19 mouse cellular contexts compared by ENCODE assay signal in the genomic region with DNA sequence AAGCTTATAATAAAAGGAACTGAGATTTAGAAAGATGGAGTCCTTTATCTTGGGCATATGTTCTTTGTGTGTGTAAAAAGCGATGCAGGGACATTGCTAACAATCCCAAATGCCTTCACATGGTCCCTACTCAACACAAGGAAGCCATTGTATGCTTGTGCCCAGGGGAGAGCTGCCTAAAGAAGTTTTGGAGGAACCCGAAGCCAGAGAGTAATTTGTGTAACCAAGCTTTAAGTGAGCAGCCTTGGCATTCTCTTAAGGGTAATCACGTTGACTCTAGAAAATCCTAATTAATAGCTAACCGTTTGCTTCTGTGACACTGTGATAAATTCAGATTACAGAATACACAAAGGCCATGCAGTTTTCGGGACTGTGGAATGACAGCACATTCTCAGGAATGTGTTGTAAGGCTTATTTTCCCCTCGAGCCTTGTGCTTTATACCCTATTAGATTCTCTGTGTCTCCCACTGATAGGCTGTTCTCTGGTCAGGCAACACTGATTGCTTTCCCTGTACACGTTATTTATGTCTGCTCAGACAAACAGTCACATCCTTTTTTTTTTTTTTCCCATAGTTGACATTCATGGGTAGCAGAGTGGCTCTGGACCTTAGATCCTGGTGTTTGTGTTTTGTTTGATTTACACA. TPM values are rescaled to one million over a fixed set of nuclear protein-coding genes. Genes with fewer than 3 reads are reported as not detected.
A peak's percentile ranks its signal among the peaks of the same experiment; 100 is the strongest.
DNase-seq lines count a peak whose midpoint lies in the region; ATAC-seq and TF ChIP-seq lines count a peak whose summit lies in the region.
"Had no signal": no experiment of that assay in that cellular context is flagged by ENCODE, and none has a peak within 500 bp of the region (broad histone marks: within the 10 kb centered on the region; RNA-seq: fewer than 3 reads in every experiment).

No protein-coding gene starts in this region.

- H3K27ac ChIP-seq in forebrain, embryonic 12.5 days: no peak overlapping the region
- H3K27ac ChIP-seq in forebrain, postnatal 0 days (ENCODE audit: low read depth, low read length): no peak overlapping the region
- no peak overlapping the region for H3K27ac ChIP-seq in midbrain, embryonic 14.5 days (replicated peaks; ENCODE audit: low read depth, low read length)
- H3K27ac ChIP-seq in midbrain, embryonic 13.5 days: no peak overlapping the region
- no peak overlapping the region for H3K27ac ChIP-seq in forebrain, embryonic 15.5 days (replicated peaks)
- peak overlapping the region; percentile 64 for H3K27ac ChIP-seq in neural tube, embryonic 14.5 days (ENCODE audit: low read depth, low read length)
- H3K27ac ChIP-seq: embryonic facial prominence, embryonic 12.5 days; limb, embryonic 10.5 days; liver, embryonic 12.5 days; stomach, embryonic 15.5 days had no signal

- 36% methylated on average over 7 of the region's 7 CpGs for WGBS in forebrain, embryonic 12.5 days
- 19% methylated on average over 7 of the region's 7 CpGs for WGBS in forebrain, postnatal 0 days
- 54% methylated on average over 7 of the region's 7 CpGs for WGBS in midbrain, embryonic 14.5 days
- WGBS in midbrain, embryonic 13.5 days: 65% methylated on average over 7 of the region's 7 CpGs
- 14% methylated on average over 7 of the region's 7 CpGs for WGBS in forebrain, embryonic 15.5 days
- WGBS in neural tube, embryonic 14.5 days: 22% methylated on average over 7 of the region's 7 CpGs

- H3K9ac ChIP-seq in forebrain, embryonic 12.5 days: no peak overlapping the region
- H3K9ac ChIP-seq in forebrain, postnatal 0 days: no peak overlapping the region
- no peak overlapping the region for H3K9ac ChIP-seq in midbrain, embryonic 14.5 days (replicated peaks; ENCODE audit: low read length)
- no peak overlapping the region for H3K9ac ChIP-seq in midbrain, embryonic 13.5 days (replicated peaks)
- H3K9ac ChIP-seq in forebrain, embryonic 15.5 days (replicated peaks): no peak overlapping the region
- no peak overlapping the region for H3K9ac ChIP-seq in neural tube, embryonic 14.5 days (replicated peaks; ENCODE audit: low read depth, low read length)
- H3K9ac ChIP-seq: embryonic facial prominence, embryonic 12.5 days; liver, embryonic 12.5 days; stomach, embryonic 15.5 days had no signal

- H3K4me2 ChIP-seq in forebrain, embryonic 12.5 days: no peak overlapping the region
- no peak overlapping the region for H3K4me2 ChIP-seq in forebrain, postnatal 0 days (ENCODE audit: low read depth)
- no peak overlapping the region for H3K4me2 ChIP-seq in midbrain, embryonic 14.5 days (ENCODE audit: low read length)
- no peak overlapping the region for H3K4me2 ChIP-seq in midbrain, embryonic 13.5 days (replicated peaks)
- no peak overlapping the region for H3K4me2 ChIP-seq in forebrain, embryonic 15.5 days (replicated peaks)
- H3K4me2 ChIP-seq in neural tube, embryonic 14.5 days (ENCODE audit: low read depth, low read length): 0 out of 2 replicates have a peak overlapping the region, but pooled peaks have one; percentile 3
- H3K4me2 ChIP-seq: embryonic facial prominence, embryonic 12.5 days; liver, embryonic 12.5 days; stomach, embryonic 15.5 days had no signal

- no peaks in the 10 kb centered on the region for H3K9me3 ChIP-seq in forebrain, embryonic 12.5 days
- no peaks in the 10 kb centered on the region for H3K9me3 ChIP-seq in forebrain, postnatal 0 days (ENCODE audit: low read length)
- no peaks in the 10 kb centered on the region for H3K9me3 ChIP-seq in midbrain, embryonic 14.5 days (ENCODE audit: control insufficient read depth, low read length)
- H3K9me3 ChIP-seq in midbrain, embryonic 13.5 days: no peaks in the 10 kb centered on the region
- no peaks in the 10 kb centered on the region for H3K9me3 ChIP-seq in forebrain, embryonic 15.5 days
- H3K9me3 ChIP-seq in neural tube, embryonic 14.5 days (ENCODE audit: control insufficient read depth, low read length): no peaks in the 10 kb centered on the region
- H3K9me3 ChIP-seq: embryonic facial prominence, embryonic 12.5 days; limb, embryonic 10.5 days; stomach, embryonic 15.5 days had no signal

- no peak overlapping the region for H3K4me3 ChIP-seq in forebrain, embryonic 12.5 days (replicated peaks)
- H3K4me3 ChIP-seq in forebrain, postnatal 0 days (ENCODE audit: low read depth, low read length): no peak overlapping the region
- no peak overlapping the region for H3K4me3 ChIP-seq in midbrain, embryonic 14.5 days (replicated peaks; ENCODE audit: low read depth, low read length)
- H3K4me3 ChIP-seq in midbrain, embryonic 13.5 days (replicated peaks): no peak overlapping the region
- H3K4me3 ChIP-seq in forebrain, embryonic 15.5 days: no peak overlapping the region
- no peak overlapping the region for H3K4me3 ChIP-seq in neural tube, embryonic 14.5 days (ENCODE audit: low read depth, low read length)
- H3K4me3 ChIP-seq: embryonic facial prominence, embryonic 12.5 days; limb, embryonic 10.5 days; liver, embryonic 12.5 days; megakaryocyte, embryonic 14.5 days; stomach, embryonic 15.5 days had no signal

- TF ChIP-seq CTCF in forebrain, postnatal 0 days (IDR thresholded peaks at IDR 0.05; ENCODE audit: low read depth): no peak

- ATAC-seq in forebrain, embryonic 12.5 days (ENCODE audit: low FRiP score): peak; percentile 53; the same call in 1 of the 2 replicates
- ATAC-seq in forebrain, postnatal 0 days: no peak
- ATAC-seq in midbrain, embryonic 14.5 days (ENCODE audit: low FRiP score, low TSS enrichment): no peak
- no peak for ATAC-seq in midbrain, embryonic 13.5 days
- peak; percentile 38; the same call in 1 of the 2 replicates for ATAC-seq in forebrain, embryonic 15.5 days (replicated peaks)
- peak; percentile 89 for ATAC-seq in neural tube, embryonic 14.5 days (ENCODE audit: low read depth)
- ATAC-seq: liver, embryonic 12.5 days; lung, postnatal 0 days had no signal

- DNase-seq in forebrain, postnatal 0 days: no peak
- DNase-seq in midbrain, embryonic 14.5 days: peak; percentile 19
- no peak for DNase-seq in thymus, postnatal 25 days
- DNase-seq: cerebellum, adult 11 months; cerebellum, postnatal 25 days; gastrocnemius, postnatal 10 days; heart, postnatal 14 days; kidney, adult 18-20 months; thymus, postnatal 14 days had no signal

- H3K4me1 ChIP-seq in forebrain, embryonic 12.5 days: no peaks in the 10 kb centered on the region
- no peaks in the 10 kb centered on the region for H3K4me1 ChIP-seq in forebrain, postnatal 0 days (ENCODE audit: insufficient read depth)
- H3K4me1 ChIP-seq in midbrain, embryonic 14.5 days (ENCODE audit: control insufficient read depth, insufficient read depth, low read length): no peaks in the 10 kb centered on the region
- H3K4me1 ChIP-seq in midbrain, embryonic 13.5 days (replicated peaks): peaks cover 4% of the 10 kb centered on the region; the same call in 1 of the 2 replicates
- 0 out of 2 replicates have a peak, but pooled peaks cover 2% of the 10 kb centered on the region for H3K4me1 ChIP-seq in forebrain, embryonic 15.5 days
- 0 out of 2 replicates have a peak, but pooled peaks cover 5% of the 10 kb centered on the region for H3K4me1 ChIP-seq in neural tube, embryonic 14.5 days (ENCODE audit: control insufficient read depth, insufficient read depth, low read length)
- H3K4me1 ChIP-seq: embryonic facial prominence, embryonic 12.5 days; limb, embryonic 10.5 days; liver, embryonic 12.5 days; megakaryocyte, embryonic 14.5 days; stomach, embryonic 15.5 days had no signal

- H3K36me3 ChIP-seq in forebrain, embryonic 12.5 days (replicated peaks): no peaks in the 10 kb centered on the region
- no peaks in the 10 kb centered on the region for H3K36me3 ChIP-seq in forebrain, postnatal 0 days (ENCODE audit: insufficient read depth)
- no peaks in the 10 kb centered on the region for H3K36me3 ChIP-seq in midbrain, embryonic 14.5 days (ENCODE audit: control insufficient read depth, insufficient read depth, low read length)
- H3K36me3 ChIP-seq in midbrain, embryonic 13.5 days: no peaks in the 10 kb centered on the region
- no peaks in the 10 kb centered on the region for H3K36me3 ChIP-seq in forebrain, embryonic 15.5 days
- H3K36me3 ChIP-seq in neural tube, embryonic 14.5 days (ENCODE audit: control insufficient read depth, insufficient read depth, low read length): no peaks in the 10 kb centered on the region
- H3K36me3 ChIP-seq: embryonic facial prominence, embryonic 12.5 days; limb, embryonic 10.5 days; liver, embryonic 12.5 days; stomach, embryonic 15.5 days had no signal

- no peaks in the 10 kb centered on the region for H3K27me3 ChIP-seq in forebrain, embryonic 12.5 days
- no peaks in the 10 kb centered on the region for H3K27me3 ChIP-seq in forebrain, postnatal 0 days (ENCODE audit: insufficient read depth, low read length)
- H3K27me3 ChIP-seq in midbrain, embryonic 14.5 days (ENCODE audit: control insufficient read depth, insufficient read depth, low read length): no peaks in the 10 kb centered on the region
- H3K27me3 ChIP-seq in midbrain, embryonic 13.5 days: no peaks in the 10 kb centered on the region
- H3K27me3 ChIP-seq in forebrain, embryonic 15.5 days: no peaks in the 10 kb centered on the region
- H3K27me3 ChIP-seq in neural tube, embryonic 14.5 days (ENCODE audit: control insufficient read depth, insufficient read depth, low read length): no peaks in the 10 kb centered on the region
- H3K27me3 ChIP-seq: embryonic facial prominence, embryonic 12.5 days; liver, embryonic 12.5 days; megakaryocyte, embryonic 14.5 days; stomach, embryonic 15.5 days had no signal

RNA-seq across cellular contexts. Expression of gene Dcbld1, which starts 9.4 kb away (rescaled TPM):
- 24.5 and 30.7 TPM in 2 replicates for polyA plus RNA-seq in forebrain, embryonic 12.5 days (2016; fragmentation: Nextera tagmentation; extraction: Ambion mirVana)
- total RNA-seq in forebrain, postnatal 0 days (2014; rRNA removed): 8.8 and 11.3 TPM in 2 replicates
- polyA plus RNA-seq in forebrain, postnatal 0 days (2015; fragmentation: Nextera tagmentation; extraction: Ambion mirVana): 15.8 and 19.1 TPM in 2 replicates
- polyA plus RNA-seq in midbrain, embryonic 14.5 days (2014; fragmentation: Nextera tagmentation; extraction: Ambion mirVana): 13.2 and 15.8 TPM in 2 replicates
- polyA plus RNA-seq in midbrain, embryonic 13.5 days (2015; fragmentation: Nextera tagmentation; extraction: Ambion mirVana): 14.6 and 15.8 TPM in 2 replicates
- polyA plus RNA-seq in forebrain, embryonic 15.5 days (2015; fragmentation: Nextera tagmentation; extraction: Ambion mirVana): 19.9 and 22.0 TPM in 2 replicates
- 28.9 and 36.0 TPM in 2 replicates for polyA plus RNA-seq in neural tube, embryonic 14.5 days (2014; fragmentation: Nextera tagmentation; extraction: Ambion mirVana)

RNA-seq across cellular contexts. Expression of gene Ros1, which starts 47.8 kb away (rescaled TPM):
- not detected in 2 replicates for polyA plus RNA-seq in forebrain, embryonic 12.5 days (2016; fragmentation: Nextera tagmentation; extraction: Ambion mirVana)
- total RNA-seq in forebrain, postnatal 0 days (2014; rRNA removed): not detected in 2 replicates
- not detected in 2 replicates for polyA plus RNA-seq in forebrain, postnatal 0 days (2015; fragmentation: Nextera tagmentation; extraction: Ambion mirVana)
- not detected in 2 replicates for polyA plus RNA-seq in midbrain, embryonic 14.5 days (2014; fragmentation: Nextera tagmentation; extraction: Ambion mirVana)
- polyA plus RNA-seq in midbrain, embryonic 13.5 days (2015; fragmentation: Nextera tagmentation; extraction: Ambion mirVana): not detected in 2 replicates
- polyA plus RNA-seq in forebrain, embryonic 15.5 days (2015; fragmentation: Nextera tagmentation; extraction: Ambion mirVana): not detected in 2 replicates
- 0.04 TPM in 1 of 2 replicates, not detected in the other for polyA plus RNA-seq in neural tube, embryonic 14.5 days (2014; fragmentation: Nextera tagmentation; extraction: Ambion mirVana)
- polyA plus RNA-seq: embryonic facial prominence, embryonic 12.5 days; limb, embryonic 10.5 days had no signal

Comparison
In these comparisons a context has a peak if more than half of its experiments do, and no peak if none do; other contexts are left out.
1. ATAC-seq: peak in forebrain, embryonic 12.5 days (single experiment), forebrain, embryonic 15.5 days (single experiment) and neural tube, embryonic 14.5 days (single experiment); none in forebrain, postnatal 0 days (single experiment), midbrain, embryonic 14.5 days (single experiment) and midbrain, embryonic 13.5 days (single experiment).